Mouse (Mus musculus): ENCODE results near the gene 2510009E07Rik. TPM values are rescaled to one million over a fixed set of nuclear protein-coding genes. Genes with fewer than 3 reads are reported as not detected.

The 2510009E07Rik gene
- total RNA-seq, 2 experiments from 2014 or later, result 0.17 to 0.22 TPM

Other genes with a start within 250 kb of the 2510009E07Rik start
- gene Ehhadh, start 93.1 kb upstream of the 2510009E07Rik start, total RNA-seq (2015), result 2.1 and 2.3 TPM in 2 replicates
- gene Ehhadh, start 93.1 kb upstream of the 2510009E07Rik start, total RNA-seq (2017), result 2.6 and 2.9 TPM in 2 replicates
- gene Map3k13, start 99.7 kb upstream of the 2510009E07Rik start, total RNA-seq (2015), result 0.10 TPM in 1 of 2 replicates, not detected in the other
- 0.03 TPM in 1 of 2 replicates, not detected in the other for gene Map3k13, start 99.7 kb upstream of the 2510009E07Rik start, total RNA-seq (2017)